Mouse (Mus musculus) liver, embryonic 13.5 days (tissue): ENCODE measurements around the gene Rpl15. TPM values are rescaled to one million over a fixed set of nuclear protein-coding genes. Genes with fewer than 3 reads are reported as not detected.
"Not testable (repeated sequence)": the region's sequence is repeated elsewhere in the genome, so short reads cannot be mapped to it uniquely, and the experiment has no call there.

Experiments
- ATAC-seq: fragments of 200-750 bp; cut with Nextera tagmentation; 2 replicates; pipeline ENCODE4 v1.8.0; 2017; ENCODE audit warnings: low read depth, mild to moderate bottlenecking, moderate number of reproducible peaks, moderate library complexity
- DNase-seq: peaks from one replicate; pipeline ENCODE4 v3.0.0; 2022
- H3K27ac ChIP-seq: fragments of 300-500 bp; sonication (generic); 2 replicates; pipeline ENCODE4 v1.5.1; 2015; ENCODE audit warnings: moderate library complexity, mild to moderate bottlenecking, inconsistent platforms
- H3K27me3 ChIP-seq: fragments of 300-500 bp; sonication (generic); 2 replicates; pipeline ENCODE4 v1.6.1; 2015; ENCODE audit warnings: mild to moderate bottlenecking, inconsistent platforms
- H3K36me3 ChIP-seq: fragments of 300-500 bp; sonication (generic); 2 replicates; pipeline ENCODE4 v1.6.1; 2015; ENCODE audit warnings: mild to moderate bottlenecking, inconsistent platforms
- H3K4me1 ChIP-seq: fragments of 300-500 bp; sonication (generic); replicated peaks from 2 replicates; pipeline ENCODE4 v1.6.1; 2015; ENCODE audit warnings: inconsistent platforms
- H3K4me2 ChIP-seq: fragments of 300-500 bp; sonication (generic); 2 replicates; pipeline ENCODE4 v1.6.1; 2015; ENCODE audit warnings: inconsistent platforms, mild to moderate bottlenecking, moderate library complexity
- H3K4me3 ChIP-seq: fragments of 300-500 bp; sonication (generic); replicated peaks from 2 replicates; pipeline ENCODE4 v1.5.1; 2015; ENCODE audit warnings: mild to moderate bottlenecking, inconsistent platforms
- H3K9ac ChIP-seq: fragments of 300-500 bp; sonication (generic); 2 replicates; pipeline ENCODE4 v1.6.1; 2015; ENCODE audit warnings: mild to moderate bottlenecking, inconsistent platforms
- H3K9me3 ChIP-seq: fragments of 300-500 bp; sonication (generic); replicated peaks from 2 replicates; pipeline ENCODE4 v1.6.1; 2016; ENCODE audit warnings: inconsistent platforms
- WGBS: fragments of 180-500 bp; shearing (Covaris S2); methylation state at CpG from one replicate; pipeline ENCODE4 v1.1.7; 2015; ENCODE audit not compliant: insufficient replicate concordance; 5-methylcytosine and 5-hydroxymethylcytosine counted together
- polyA plus RNA-seq: library from polyadenylated mRNA; unstranded; fragments of >200 nt; fragmentation: Nextera tagmentation; extraction: Ambion mirVana; gene quantifications from 2 replicates; pipeline ENCODE4 v1.2.1, GENCODE M21; 2015

Gene Rpl15
- polyA plus RNA-seq, 1 experiment from 2014 or later: 362 TPM

GRCm38 (mm10) chr14:18225431-18225830 lies 45.8 kb downstream of the Rpl15 start:
- not testable (repeated sequence) for ATAC-seq, H3K9ac ChIP-seq, H3K4me2 ChIP-seq, H3K4me3 ChIP-seq, H3K27me3 ChIP-seq, DNase-seq, H3K9me3 ChIP-seq, H3K4me1 ChIP-seq, H3K27ac ChIP-seq, H3K36me3 ChIP-seq
- WGBS: 86% methylated on average over 11 of the region's 11 CpGs

GRCm38 (mm10) chr14:18221977-18222376 lies 49.2 kb downstream of the Rpl15 start:
- no peak overlapping the region for H3K27ac ChIP-seq
- no peak overlapping the region for H3K4me3 ChIP-seq
- H3K27me3 ChIP-seq: no peaks in the 10 kb centered on the region
- no peak for ATAC-seq
- no peaks in the 10 kb centered on the region for H3K9me3 ChIP-seq
- no peak overlapping the region for H3K4me2 ChIP-seq
- no peaks in the 10 kb centered on the region for H3K36me3 ChIP-seq
- H3K4me1 ChIP-seq: no peaks in the 10 kb centered on the region
- DNase-seq: no peak
- 77% methylated on average over 6 of the region's 6 CpGs for WGBS
- H3K9ac ChIP-seq: no peak overlapping the region

Other genes with a start within 250 kb of the Rpl15 start
- 1.4 and 1.6 TPM in 2 replicates for gene Nr1d2, start 32.3 kb downstream of the Rpl15 start, polyA plus RNA-seq
- gene Nkiras1, start 255 bp downstream of the Rpl15 start, polyA plus RNA-seq: 10.0 and 10.9 TPM in 2 replicates
- 52.7 and 55.1 TPM in 2 replicates for gene Ube2e1, start 60.5 kb upstream of the Rpl15 start, polyA plus RNA-seq